ENCODE assay signal across 28 mouse cellular contexts in the genomic region with DNA sequence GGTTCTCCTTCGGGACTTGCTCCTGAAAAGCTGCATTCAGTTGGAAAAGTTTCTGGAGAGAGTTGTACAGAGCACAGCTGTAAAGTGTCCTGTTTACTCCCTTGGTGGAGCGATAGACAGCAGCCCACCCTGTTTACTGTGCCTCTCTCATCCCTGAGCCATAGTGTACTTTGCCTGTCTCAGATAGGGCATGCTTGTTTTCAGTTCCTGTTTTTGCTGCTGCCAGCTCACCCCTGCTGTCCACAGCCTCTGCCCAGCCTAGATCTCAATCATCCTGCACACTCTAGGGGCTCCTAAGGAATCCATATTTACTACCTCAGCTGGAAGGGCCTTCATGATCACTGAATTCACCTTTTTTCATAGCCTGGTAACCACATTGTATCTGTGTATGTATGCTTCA.
DNase-seq lines count a peak whose midpoint lies in the region; ATAC-seq lines count a peak whose summit lies in the region.
"Had no signal": no experiment of that assay in that cellular context is flagged by ENCODE, and none has a peak within 500 bp of the region (broad histone marks: within the 10 kb centered on the region; RNA-seq: fewer than 3 reads in every experiment).

No protein-coding gene starts in this region.

- peaks cover 3% of the 10 kb centered on the region; the same call in 1 of the 2 replicates for H3K36me3 ChIP-seq in hindbrain, embryonic 16.5 days (ENCODE audit: control insufficient read depth, insufficient read depth, low read length)
- H3K36me3 ChIP-seq in hindbrain, embryonic 10.5 days = peaks cover 64% of the 10 kb centered on the region
- no peaks in the 10 kb centered on the region for H3K36me3 ChIP-seq in neural tube, embryonic 15.5 days
- H3K36me3 ChIP-seq: embryonic facial prominence, embryonic 13.5 days; G1E; heart, embryonic 12.5 days; liver, embryonic 12.5 days had no signal

- ATAC-seq in hindbrain, embryonic 16.5 days = peak; percentile 24; the same call in 1 of the 2 replicates
- ATAC-seq in neural tube, embryonic 15.5 days (ENCODE audit: low FRiP score) = no peak
- ATAC-seq in granulocyte monocyte progenitor cell, adult 5-6 weeks (replicated peaks; ENCODE audit: poor library complexity, severe bottlenecking) = peak; percentile 94
- ATAC-seq in cerebellum, adult (ENCODE audit: insufficient number of reproducible peaks, low FRiP score, low TSS enrichment) = no peak
- ATAC-seq: inflammation-experienced regulatory T-cells, adult 6 months; liver, embryonic 12.5 days; liver, postnatal 0 days had no signal

- 54% methylated on average over 2 of the region's 2 CpGs for WGBS in hindbrain, embryonic 16.5 days
- WGBS in hindbrain, embryonic 10.5 days = 57% methylated on average over 2 of the region's 2 CpGs
- 72% methylated on average over 2 of the region's 2 CpGs for WGBS in neural tube, embryonic 15.5 days

- H3K4me3 ChIP-seq in hindbrain, embryonic 16.5 days (ENCODE audit: low read length) = no peak overlapping the region
- no peak overlapping the region for H3K4me3 ChIP-seq in hindbrain, embryonic 10.5 days
- no peak overlapping the region for H3K4me3 ChIP-seq in neural tube, embryonic 15.5 days (replicated peaks)
- H3K4me3 ChIP-seq: embryonic facial prominence, embryonic 13.5 days; forebrain, embryonic 10.5 days; heart, embryonic 12.5 days; layer of hippocampus, adult 2 months; left cerebral cortex, adult 2 months; liver, embryonic 12.5 days had no signal

- H3K27ac ChIP-seq in hindbrain, embryonic 16.5 days (ENCODE audit: low read depth, low read length) = no peak overlapping the region
- H3K27ac ChIP-seq in hindbrain, embryonic 10.5 days = no peak overlapping the region
- 0 out of 2 replicates have a peak overlapping the region, but pooled peaks have one; percentile 13 for H3K27ac ChIP-seq in neural tube, embryonic 15.5 days (replicated peaks)
- H3K27ac ChIP-seq: embryonic facial prominence, embryonic 13.5 days; forebrain, embryonic 10.5 days; left cerebral cortex, adult 2 months; liver, embryonic 12.5 days had no signal

- no peak for DNase-seq in hindbrain, embryonic 10.5 days (ENCODE audit: low spot score)
- no peak for DNase-seq in neural tube, embryonic 10.5 days (ENCODE audit: extremely low spot score, low spot score)
- DNase-seq in urinary bladder, postnatal 25 days (ENCODE audit: low spot score) = no peak
- DNase-seq: adrenal gland, postnatal 14 days; cerebellum, adult 11-12 months; cerebellum, adult 9-11 months; gastrocnemius, postnatal 14 days; heart, adult 18-20 months; kidney, adult 2 months; kidney, postnatal 36 days; liver, postnatal 0 days; lung, postnatal 4 days; right cerebral cortex, adult 18-20 months; right cerebral cortex, postnatal 4 days; thymus, adult 2 months; thymus, postnatal 36 days had no signal

- H3K4me1 ChIP-seq in hindbrain, embryonic 16.5 days (ENCODE audit: control insufficient read depth, insufficient read depth, low read depth, low read length) = peaks cover 4% of the 10 kb centered on the region
- peaks cover 16% of the 10 kb centered on the region for H3K4me1 ChIP-seq in hindbrain, embryonic 10.5 days (replicated peaks)
- peaks cover 19% of the 10 kb centered on the region for H3K4me1 ChIP-seq in neural tube, embryonic 15.5 days
- H3K4me1 ChIP-seq: heart, embryonic 12.5 days; liver, embryonic 12.5 days had no signal

- no peaks in the 10 kb centered on the region for H3K27me3 ChIP-seq in hindbrain, embryonic 16.5 days (replicated peaks; ENCODE audit: control insufficient read depth, insufficient read depth, low read length)
- H3K27me3 ChIP-seq in hindbrain, embryonic 10.5 days (ENCODE audit: insufficient read depth, poor library complexity, severe bottlenecking) = no peaks in the 10 kb centered on the region
- H3K27me3 ChIP-seq in neural tube, embryonic 15.5 days (replicated peaks) = no peaks in the 10 kb centered on the region
- H3K27me3 ChIP-seq: embryonic facial prominence, embryonic 13.5 days; heart, embryonic 12.5 days; liver, embryonic 12.5 days had no signal

- H3K9ac ChIP-seq in hindbrain, embryonic 16.5 days (ENCODE audit: low read depth, low read length) = no peak overlapping the region
- H3K9ac ChIP-seq in neural tube, embryonic 15.5 days (replicated peaks) = no peak overlapping the region
- H3K9ac ChIP-seq: embryonic facial prominence, embryonic 13.5 days; heart, embryonic 12.5 days; liver, embryonic 12.5 days; liver, postnatal 0 days had no signal

- no peak overlapping the region for H3K4me2 ChIP-seq in hindbrain, embryonic 16.5 days (ENCODE audit: low read length)
- no peak overlapping the region for H3K4me2 ChIP-seq in neural tube, embryonic 15.5 days
- H3K4me2 ChIP-seq: embryonic facial prominence, embryonic 13.5 days; heart, embryonic 12.5 days; liver, embryonic 12.5 days had no signal

- no peaks in the 10 kb centered on the region for H3K9me3 ChIP-seq in hindbrain, embryonic 16.5 days (ENCODE audit: control insufficient read depth, low read length)
- no peaks in the 10 kb centered on the region for H3K9me3 ChIP-seq in hindbrain, embryonic 10.5 days
- H3K9me3 ChIP-seq in neural tube, embryonic 15.5 days (replicated peaks) = no peaks in the 10 kb centered on the region
- H3K9me3 ChIP-seq: embryonic facial prominence, embryonic 13.5 days; forebrain, embryonic 10.5 days; G1E; heart, embryonic 12.5 days; liver, embryonic 12.5 days had no signal

Comparison
In these comparisons a context has a peak if more than half of its experiments do, and no peak if none do; other contexts are left out.
1. ATAC-seq: peak in hindbrain, embryonic 16.5 days (single experiment) and granulocyte monocyte progenitor cell, adult 5-6 weeks (single experiment); none in neural tube, embryonic 15.5 days (single experiment) and cerebellum, adult (single experiment).